8 mouse cellular contexts compared by ENCODE assay signal in the genomic region with DNA sequence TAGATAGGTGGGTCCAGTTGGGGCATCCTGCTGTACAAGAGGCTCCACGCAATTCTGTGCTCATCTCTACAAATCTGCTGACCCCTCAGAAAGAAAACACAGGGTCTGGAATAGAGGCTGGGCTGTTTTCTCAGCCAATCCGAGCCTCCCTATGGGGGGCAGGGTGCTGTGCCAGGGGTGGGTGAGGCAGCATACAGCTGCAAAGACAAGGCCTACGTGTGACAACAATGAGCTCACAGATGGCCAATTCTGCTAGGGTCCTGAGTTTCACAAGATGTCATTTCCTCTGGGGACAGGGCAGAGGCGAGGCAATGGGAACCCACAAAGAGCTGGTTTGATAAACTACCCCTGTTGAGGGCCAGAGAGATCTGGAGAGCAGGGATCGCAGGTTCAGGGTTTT. TPM values are rescaled to one million over a fixed set of nuclear protein-coding genes. Genes with fewer than 3 reads are reported as not detected.
DNase-seq lines count a peak whose midpoint lies in the region; ATAC-seq lines count a peak whose summit lies in the region.

No protein-coding gene starts in this region.

- WGBS in forebrain, embryonic 12.5 days = 18% methylated on average over 5 of the region's 5 CpGs
- WGBS in midbrain, embryonic 11.5 days = 24% methylated on average over 5 of the region's 5 CpGs

- 0 out of 2 replicates have a peak overlapping the region, but pooled peaks have one; percentile 53 for H3K9ac ChIP-seq in forebrain, embryonic 12.5 days
- peak overlapping the region; percentile 21 for H3K9ac ChIP-seq in midbrain, embryonic 11.5 days (ENCODE audit: low read length)

- H3K4me1 ChIP-seq in forebrain, embryonic 12.5 days = peaks cover 40% of the 10 kb centered on the region
- H3K4me1 ChIP-seq in midbrain, embryonic 11.5 days (ENCODE audit: control insufficient read depth, insufficient read depth, low read length) = peaks cover 21% of the 10 kb centered on the region

- H3K9me3 ChIP-seq in forebrain, embryonic 12.5 days = no peaks in the 10 kb centered on the region
- H3K9me3 ChIP-seq in midbrain, embryonic 11.5 days (ENCODE audit: control insufficient read depth, low read length) = no peaks in the 10 kb centered on the region

- H3K4me3 ChIP-seq in forebrain, embryonic 12.5 days (replicated peaks) = no peak overlapping the region
- no peak overlapping the region for H3K4me3 ChIP-seq in midbrain, embryonic 11.5 days (ENCODE audit: low read depth, low read length)

- no peaks in the 10 kb centered on the region for H3K36me3 ChIP-seq in forebrain, embryonic 12.5 days (replicated peaks)
- no peaks in the 10 kb centered on the region for H3K36me3 ChIP-seq in midbrain, embryonic 11.5 days (ENCODE audit: control insufficient read depth, insufficient read depth, low read length)

- peak overlapping the region; percentile 89 for H3K27ac ChIP-seq in forebrain, embryonic 12.5 days
- peak overlapping the region; percentile 31 for H3K27ac ChIP-seq in midbrain, embryonic 11.5 days (ENCODE audit: low read depth, low read length)

- DNase-seq in frontal cortex, adult 2 months (ENCODE audit: extremely low spot score in 1 of 2, low spot score in 1 of 2) = no peak
- DNase-seq in A20 (ENCODE audit: low read depth, low spot score) = peak; percentile 48
- DNase-seq in midbrain, embryonic 11.5 days (ENCODE audit: low spot score, missing footprints) = no peak
- DNase-seq in spleen, postnatal 10 days (ENCODE audit: low spot score in 2 of 2) = no peak
- no peak for DNase-seq in urinary bladder, postnatal 10 days (ENCODE audit: low spot score)
- no peak for DNase-seq in urinary bladder, postnatal 36 days (ENCODE audit: low spot score in 2 of 2)

- H3K4me2 ChIP-seq in forebrain, embryonic 12.5 days = peak overlapping the region; percentile 47
- no peak overlapping the region for H3K4me2 ChIP-seq in midbrain, embryonic 11.5 days

- ATAC-seq in frontal cortex, adult (ENCODE audit: low TSS enrichment) = peak; percentile 35
- peak; percentile 60; the same call in 1 of the 2 replicates for ATAC-seq in forebrain, embryonic 12.5 days (ENCODE audit: low FRiP score)
- peak; percentile 63 for ATAC-seq in midbrain, embryonic 11.5 days (ENCODE audit: low FRiP score)

- no peaks in the 10 kb centered on the region for H3K27me3 ChIP-seq in forebrain, embryonic 12.5 days
- H3K27me3 ChIP-seq in midbrain, embryonic 11.5 days (ENCODE audit: control insufficient read depth, insufficient read depth, low read length) = no peaks in the 10 kb centered on the region

RNA-seq across cellular contexts. Expression of gene Ddit4, which starts 6.8 kb away (rescaled TPM):
- polyA plus RNA-seq in frontal cortex, adult 2 months (2012; rRNA removed) = 46.3 and 53.3 TPM in 2 replicates
- 58.9 and 61.6 TPM in 2 replicates for polyA plus RNA-seq in forebrain, embryonic 12.5 days (2016; fragmentation: Nextera tagmentation; extraction: Ambion mirVana)
- polyA plus RNA-seq in midbrain, embryonic 11.5 days (2014; fragmentation: Nextera tagmentation; extraction: Ambion mirVana) = 4.1 and 4.5 TPM in 2 replicates

RNA-seq across cellular contexts. Expression of gene Ascc1, which starts 44.1 kb away (rescaled TPM):
- polyA plus RNA-seq in frontal cortex, adult 2 months (2012; rRNA removed) = 26.5 and 27.2 TPM in 2 replicates
- polyA plus RNA-seq in forebrain, embryonic 12.5 days (2016; fragmentation: Nextera tagmentation; extraction: Ambion mirVana) = 38.5 and 38.6 TPM in 2 replicates
- polyA plus RNA-seq in midbrain, embryonic 11.5 days (2014; fragmentation: Nextera tagmentation; extraction: Ambion mirVana) = 42.5 and 43.6 TPM in 2 replicates

RNA-seq across cellular contexts. Expression of gene Anapc16, which starts 44.5 kb away (rescaled TPM):
- polyA plus RNA-seq in frontal cortex, adult 2 months (2012; rRNA removed) = 86.0 and 101 TPM in 2 replicates
- polyA plus RNA-seq in forebrain, embryonic 12.5 days (2016; fragmentation: Nextera tagmentation; extraction: Ambion mirVana) = 100 and 106 TPM in 2 replicates
- 87.2 and 98.5 TPM in 2 replicates for polyA plus RNA-seq in midbrain, embryonic 11.5 days (2014; fragmentation: Nextera tagmentation; extraction: Ambion mirVana)
